Mouse (Mus musculus): Measurements from ENCODE around the gene Traf3.

The Traf3 gene

GRCm38 (mm10) chr12:111314273-111314672 lies 148.1 kb downstream of the Traf3 start:
- no peak for DNase-seq (ENCODE audit: low spot score)
